Mouse (Mus musculus) MEL (cell line): Measurements from ENCODE around the gene Il22ra1. TPM values are rescaled to one million over a fixed set of nuclear protein-coding genes. Genes with fewer than 3 reads are reported as not detected.

ENCODE experiments used
- DNase-seq: peaks from one replicate; pipeline ENCODE4 v3.0.0; 2011; ENCODE audit warnings: low read depth, low spot score
- H3K27ac ChIP-seq: 2 replicates; pipeline ENCODE4 v1.5.1; 2012; ENCODE audit warnings: low read depth, mild to moderate bottlenecking, control low read depth, low read length, moderate library complexity; ENCODE audit not compliant: control insufficient read depth
- H3K27me3 ChIP-seq, 2 experiments: fragments of 150-350 bp in 1 of 2; sonication (generic) in 1 of 2; 2 replicates each; pipeline ENCODE4 v1.6.1; 2012; ENCODE audit warnings: low read length in 2 of 2, mild to moderate bottlenecking in 2 of 2, improper control_type of control experiment in 1 of 2, moderate library complexity in 1 of 2; ENCODE audit not compliant: insufficient read depth in 2 of 2, control insufficient read depth in 1 of 2
- H3K36me3 ChIP-seq, 2 experiments: 2 replicates each; pipeline ENCODE4 v1.6.1; 2012 to 2014; ENCODE audit warnings: low read length in 2 of 2, improper control_type of control experiment in 1 of 2, inconsistent platforms in 1 of 2, mild to moderate bottlenecking in 1 of 2; ENCODE audit not compliant: insufficient read depth in 2 of 2, control insufficient read depth in 1 of 2
- H3K4me1 ChIP-seq, 2 experiments: fragments of 150-350 bp in 1 of 2; sonication (generic) in 1 of 2; 2 replicates each; pipeline ENCODE4 v1.6.1; 2012; ENCODE audit warnings: low read length in 2 of 2, improper control_type of control experiment in 1 of 2, mild to moderate bottlenecking in 1 of 2; ENCODE audit not compliant: insufficient read depth in 2 of 2, control insufficient read depth in 1 of 2
- H3K4me3 ChIP-seq, 2 experiments: fragments of 150-350 bp in 1 of 2; sonication (generic) in 1 of 2; 2 replicates each; pipeline ENCODE4 v1.5.1; 2012; ENCODE audit warnings: low read depth in 2 of 2, low read length in 2 of 2, mild to moderate bottlenecking in 2 of 2, moderate library complexity in 2 of 2, control low read depth in 1 of 2, improper control_type of control experiment in 1 of 2; ENCODE audit not compliant: control insufficient read depth in 1 of 2, insufficient read depth in 1 of 2
- H3K79me2 ChIP-seq: 2 replicates; pipeline ENCODE4 v1.6.1; 2012; ENCODE audit warnings: mild to moderate bottlenecking, low read length, moderate library complexity; ENCODE audit not compliant: control insufficient read depth, poor library complexity, insufficient read depth
- H3K9ac ChIP-seq: 2 replicates; pipeline ENCODE4 v1.6.1; 2012; ENCODE audit warnings: low read depth, mild to moderate bottlenecking, control low read depth, low read length, moderate library complexity; ENCODE audit not compliant: control insufficient read depth, poor library complexity, severe bottlenecking
- H3K9me3 ChIP-seq: fragments of 150-350 bp; sonication (generic); replicated peaks from 2 replicates; pipeline ENCODE4 v1.6.1; 2012; ENCODE audit warnings: mild to moderate bottlenecking, low read length, improper control_type of control experiment, moderate library complexity; ENCODE audit not compliant: insufficient read depth
- BHLHE40 ChIP-seq: IDR thresholded peaks from 2 replicates; pipeline ENCODE4 v1.6.1; 2012; ENCODE audit warnings: low read depth, mild to moderate bottlenecking, inconsistent platforms, low read length, improper control_type of control experiment, borderline replicate concordance
- CHD1 ChIP-seq: IDR thresholded peaks from 2 replicates; pipeline ENCODE4 v1.6.1; 2012; ENCODE audit warnings: low read depth, mild to moderate bottlenecking, inconsistent platforms, low read length, improper control_type of control experiment
- CTCF ChIP-seq, 3 experiments: IDR thresholded peaks in 2 of 3; conservative IDR thresholded peaks in 1 of 3; 2 replicates each; pipeline ENCODE4 v1.5.1; 2011 to 2012; ENCODE audit warnings: low read length in 3 of 3, low read depth in 2 of 3, mild to moderate bottlenecking in 2 of 3, improper control_type of control experiment in 1 of 3, inconsistent platforms in 1 of 3, mixed read lengths in 1 of 3, moderate library complexity in 1 of 3; ENCODE audit not compliant: control insufficient read depth in 1 of 3, insufficient read depth in 1 of 3, poor library complexity in 1 of 3, severe bottlenecking in 1 of 3
- E2F4 ChIP-seq: IDR thresholded peaks from 2 replicates; pipeline ENCODE4 v1.6.1; 2011; ENCODE audit warnings: low read depth, low read length, improper control_type of control experiment, borderline replicate concordance
- ETS1 ChIP-seq: IDR thresholded peaks from 2 replicates; pipeline ENCODE4 v1.6.1; 2012; ENCODE audit warnings: low read depth, mild to moderate bottlenecking, inconsistent platforms, low read length, improper control_type of control experiment, moderate library complexity
- HCFC1 ChIP-seq: IDR thresholded peaks from 2 replicates; pipeline ENCODE4 v1.6.1; 2012; ENCODE audit warnings: low read depth, mild to moderate bottlenecking, inconsistent platforms, low read length, improper control_type of control experiment, moderate library complexity
- JUND ChIP-seq: IDR thresholded peaks from 2 replicates; pipeline ENCODE4 v1.6.1; 2011; ENCODE audit warnings: low read depth, mild to moderate bottlenecking, improper control_type of control experiment, low read length
- MAFK ChIP-seq: IDR thresholded peaks from 2 replicates; pipeline ENCODE4 v1.6.1; 2011; ENCODE audit warnings: low read depth, mild to moderate bottlenecking, low read length, improper control_type of control experiment, borderline replicate concordance
- MEF2A ChIP-seq: IDR thresholded peaks from 2 replicates; pipeline ENCODE4 v1.6.1; 2014; ENCODE audit warnings: low read depth, mild to moderate bottlenecking, inconsistent platforms, low read length, improper control_type of control experiment; ENCODE audit not compliant: poor library complexity, insufficient replicate concordance, severe bottlenecking; ENCODE audit errors: extremely low read depth
- MXI1 ChIP-seq: IDR thresholded peaks from 2 replicates; pipeline ENCODE4 v1.6.1; 2011; ENCODE audit warnings: mild to moderate bottlenecking, low read depth, low read length, improper control_type of control experiment
- NELFE ChIP-seq: IDR thresholded peaks from 2 replicates; pipeline ENCODE4 v1.6.1; 2011; ENCODE audit warnings: low read depth, low read length, improper control_type of control experiment
- NRF1 ChIP-seq: IDR thresholded peaks from 2 replicates; pipeline ENCODE4 v1.6.1; 2014; ENCODE audit warnings: low read depth, mild to moderate bottlenecking, inconsistent platforms, low read length, improper control_type of control experiment, moderate library complexity; ENCODE audit not compliant: poor library complexity, insufficient read depth, severe bottlenecking
- POLR2A ChIP-seq, 2 experiments: IDR thresholded peaks; 2 replicates each; pipeline ENCODE4 v1.6.1; 2011 to 2012; ENCODE audit warnings: low read length in 2 of 2, mild to moderate bottlenecking in 2 of 2, control low read depth in 1 of 2, improper control_type of control experiment in 1 of 2, low read depth in 1 of 2, moderate library complexity in 1 of 2; ENCODE audit not compliant: control insufficient read depth in 1 of 2, insufficient read depth in 1 of 2, poor library complexity in 1 of 2
- POLR2AphosphoS2 ChIP-seq: IDR thresholded peaks from 2 replicates; pipeline ENCODE4 v1.6.1; 2011; ENCODE audit warnings: low read length, improper control_type of control experiment
- SIN3A ChIP-seq: IDR thresholded peaks from 2 replicates; pipeline ENCODE4 v1.6.1; 2012; ENCODE audit warnings: low read length, improper control_type of control experiment, inconsistent platforms
- TCF12 ChIP-seq: IDR thresholded peaks from 2 replicates; pipeline ENCODE4 v1.6.1; 2014; ENCODE audit warnings: low read depth, mild to moderate bottlenecking, inconsistent platforms, low read length, improper control_type of control experiment, moderate library complexity
- UBTF ChIP-seq: IDR thresholded peaks from 2 replicates; pipeline ENCODE4 v1.6.1; 2012; ENCODE audit warnings: low read depth, mild to moderate bottlenecking, inconsistent platforms, low read length, improper control_type of control experiment, moderate library complexity, borderline replicate concordance; ENCODE audit not compliant: insufficient read depth
- USF2 ChIP-seq, 2 experiments: IDR thresholded peaks; 2 replicates each; pipeline ENCODE4 v1.6.1; 2011 to 2012; ENCODE audit warnings: improper control_type of control experiment in 2 of 2, low read length in 2 of 2, borderline replicate concordance in 1 of 2, inconsistent platforms in 1 of 2, low read depth in 1 of 2, mild to moderate bottlenecking in 1 of 2; ENCODE audit not compliant: insufficient read depth in 1 of 2
- ZC3H11A ChIP-seq: IDR thresholded peaks from 2 replicates; pipeline ENCODE4 v1.6.1; 2012; ENCODE audit warnings: low read depth, mild to moderate bottlenecking, inconsistent platforms, low read length, improper control_type of control experiment
- ZKSCAN1 ChIP-seq: IDR thresholded peaks from 2 replicates; pipeline ENCODE4 v1.6.1; 2012; ENCODE audit warnings: low read depth, mild to moderate bottlenecking, inconsistent platforms, low read length, improper control_type of control experiment, moderate library complexity
- ZNF384 ChIP-seq: IDR thresholded peaks from 2 replicates; pipeline ENCODE4 v1.6.1; 2012; ENCODE audit warnings: low read depth, mild to moderate bottlenecking, inconsistent platforms, low read length, improper control_type of control experiment
- polyA plus RNA-seq, 2 experiments: library from polyadenylated mRNA; stranded (reverse) in 1 of 2; unstranded in 1 of 2; fragments of >175 nt in 1 of 2; fragments of >200 nt in 1 of 2; gene quantifications; 2 replicates each; pipeline versions ENCODE4 v1.2.1 to v1.2.4; 2012; ENCODE audit warnings: low replicate concordance in 2 of 2, low read depth in 1 of 2; ENCODE audit not compliant: insufficient read length in 2 of 2, insufficient read depth in 1 of 2, missing spikeins in 1 of 2
- total RNA-seq: library from RNA; depleted of rRNA; stranded (reverse); fragments of 300-350 nt; gene quantifications from 2 replicates; pipeline ENCODE4 v1.2.3, GENCODE M21; 2012

Gene Il22ra1
- total and polyA plus RNA-seq, 3 experiments, result 0.03 TPM; not detected in 2

- TF ChIP-seq NELFE (no peak), ZKSCAN1 (no peak), ETS1 (no peak), ZNF384 (no peak), MAFK (no peak), CHD1 (no peak)
- DNase-seq, result no peak
- peaks cover 0 to 6% of the 10 kb centered on the region in 2 experiments; a peak in 3 of 4 replicates for H3K27me3 ChIP-seq
- H3K79me2 ChIP-seq, result no peaks in the 10 kb centered on the region
- no peaks in the 10 kb centered on the region for H3K4me1 ChIP-seq
- H3K9ac ChIP-seq, result no peak overlapping the region
- no peak overlapping the region for H3K27ac ChIP-seq
- no peaks in the 10 kb centered on the region for H3K9me3 ChIP-seq
- no peak overlapping the region for H3K4me3 ChIP-seq
- no peaks in the 10 kb centered on the region for H3K36me3 ChIP-seq
Observed at GRCm38 (mm10) chr4:135761048-135761447, 33.1 kb downstream of the Il22ra1 start.

GRCm38 (mm10) chr4:135761569-135761968 is 33.6 kb downstream of the Il22ra1 start:
- Histone ChIP-seq H3K27ac (no peak overlapping the region), H3K79me2 (no peaks in the 10 kb centered on the region)
- TF ChIP-seq POLR2A (IDR thresholded peaks at IDR 0.05; ENCODE audit: control insufficient read depth in 1 of 2, insufficient read depth in 1 of 2, low read depth in 1 of 2, low read length in 2 of 2, poor library complexity in 1 of 2) (no peak), TCF12 (no peak), NELFE (no peak), CHD1 (no peak), HCFC1 (no peak), CTCF (IDR thresholded peaks at IDR 0.05 in 2 of 3, conservative IDR thresholded peaks at IDR 0.05 in 1 of 3; ENCODE audit: control insufficient read depth in 1 of 3, insufficient read depth in 1 of 3, low read depth in 2 of 3, low read length in 3 of 3, poor library complexity in 1 of 3, severe bottlenecking in 1 of 3) (no peak), ZC3H11A (no peak), BHLHE40 (no peak), POLR2AphosphoS2 (no peak), SIN3A (no peak), UBTF (no peak), E2F4 (no peak), NRF1 (no peak), MXI1 (no peak), JUND (no peak), MEF2A (no peak), USF2 (IDR thresholded peaks at IDR 0.05; ENCODE audit: borderline replicate concordance in 1 of 2, insufficient read depth in 1 of 2, low read depth in 1 of 2, low read length in 2 of 2) (no peak), ETS1 (no peak), ZKSCAN1 (no peak)
- TF ChIP-seq, all 39 proteins: peak for 0
- no peaks in the 10 kb centered on the region for H3K4me1 ChIP-seq
- no peaks in the 10 kb centered on the region for H3K36me3 ChIP-seq
- no peaks in the 10 kb centered on the region for H3K9me3 ChIP-seq
- DNase-seq, result no peak
- H3K4me3 ChIP-seq, result no peak overlapping the region
- H3K9ac ChIP-seq, result no peak overlapping the region
- H3K27me3 ChIP-seq, result peaks cover 0 to 6% of the 10 kb centered on the region in 2 experiments; a peak in 3 of 4 replicates
